Mouse (Mus musculus): Measurements from ENCODE around the gene Tram1l1. TPM values are rescaled to one million over a fixed set of nuclear protein-coding genes. Genes with fewer than 3 reads are reported as not detected.
"Not testable (repeated sequence)": the region's sequence is repeated elsewhere in the genome, so short reads cannot be mapped to it uniquely, and the experiment has no call there.

Gene Tram1l1
- polyA plus RNA-seq (2021), result not detected

DNA sequence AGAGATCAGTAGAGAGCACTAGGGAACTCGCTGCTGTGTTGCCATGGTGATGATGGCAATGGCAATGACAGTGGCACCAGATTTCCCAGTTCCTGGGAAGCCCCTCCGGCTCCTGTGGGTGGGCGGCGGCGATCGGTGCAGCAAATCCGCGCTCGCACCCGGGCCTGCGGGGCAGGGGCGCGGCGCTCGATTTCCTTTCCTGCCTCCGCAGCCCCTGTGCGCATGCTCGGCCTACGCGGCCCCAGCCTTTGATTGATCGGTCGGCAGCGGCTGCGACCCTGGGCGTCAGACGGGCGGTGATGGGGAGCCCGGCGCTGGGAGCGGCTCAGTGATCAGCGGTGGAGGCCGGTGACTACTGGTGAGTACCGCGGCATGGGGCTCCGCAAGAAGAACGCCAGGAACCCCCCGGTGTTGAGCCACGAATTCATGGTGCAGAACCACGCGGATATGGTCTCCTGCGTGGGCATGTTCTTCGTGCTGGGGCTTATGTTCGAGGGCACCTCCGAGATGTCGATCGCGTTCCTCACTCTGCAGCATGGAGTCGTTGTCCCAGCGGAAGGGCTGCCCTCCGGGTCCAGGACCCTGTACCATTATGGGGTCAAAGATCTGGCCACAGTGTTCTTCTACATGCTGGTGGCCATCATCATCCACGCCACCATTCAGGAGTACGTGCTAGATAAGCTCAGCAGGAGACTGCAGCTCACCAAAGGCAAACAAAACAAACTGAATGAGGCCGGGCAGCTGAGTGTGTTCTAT is at the start of gene Tram1l1:
Tram1l1 (plus strand) TSS at position 35 of the 756 bp plus-strand sequence.
- POLR2A ChIA-PET, result no interaction called here
- ATAC-seq (no peak), DNase-seq (ENCODE audit: low read depth, low spot score) (no peak)
- in situ Hi-C loops (cut with MboI; ENCODE audit: low pct_unique_long_range_greater_than_20kb), result no loop called here
- CTCF ChIA-PET, result interaction anchor here (1.4 kb wide), 1 partner anchor 25 kb away, joined by 4 read pairs; no protein-coding TSS in a partner anchor
- no peaks in the 10 kb centered on the region for H3K27me3 ChIP-seq
- TF ChIP-seq CTCF (IDR thresholded peaks at IDR 0.05), result no peak

DNA sequence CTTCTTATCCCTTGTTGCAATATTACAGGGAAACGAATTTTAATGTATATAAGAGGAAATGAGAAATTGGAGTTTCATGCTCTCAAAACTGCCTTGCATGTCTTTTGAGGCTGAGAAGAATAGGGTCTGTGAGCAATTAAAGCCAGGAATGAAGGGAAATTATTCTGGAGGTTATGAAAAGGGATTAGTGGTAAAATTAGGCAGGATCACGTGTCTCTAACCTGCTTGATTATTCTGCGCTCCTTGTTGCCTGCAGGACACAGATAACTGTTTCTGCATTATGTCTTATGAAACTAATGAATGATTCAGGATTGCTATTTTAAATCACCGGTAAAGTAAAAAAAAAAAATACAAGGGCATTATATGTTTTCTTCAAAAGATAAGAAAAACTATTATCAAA is 49.4 kb upstream of the Tram1l1 start:
- ATAC-seq (no peak), DNase-seq (ENCODE audit: low read depth, low spot score) (no peak)
- H3K27me3 ChIP-seq, result peaks cover 5% of the 10 kb centered on the region
- ChIA-PET CTCF (interaction anchor here (2.2 to 2.8 kb wide), 2 partner anchors 580 to 755 kb away, joined by 7 to 19 read pairs; partner anchors contain the start of gene Ndst3), POLR2A (no interaction called here)
- no peak for TF ChIP-seq CTCF (IDR thresholded peaks at IDR 0.05)
- in situ Hi-C loops (cut with MboI; ENCODE audit: low pct_unique_long_range_greater_than_20kb), result loop anchor here (5.0 to 25.0 kb wide), 3 partner anchors 314 to 884 kb away; partner anchors contain the start of genes 1700003H04Rik, Mettl14 and Ndst3

DNA sequence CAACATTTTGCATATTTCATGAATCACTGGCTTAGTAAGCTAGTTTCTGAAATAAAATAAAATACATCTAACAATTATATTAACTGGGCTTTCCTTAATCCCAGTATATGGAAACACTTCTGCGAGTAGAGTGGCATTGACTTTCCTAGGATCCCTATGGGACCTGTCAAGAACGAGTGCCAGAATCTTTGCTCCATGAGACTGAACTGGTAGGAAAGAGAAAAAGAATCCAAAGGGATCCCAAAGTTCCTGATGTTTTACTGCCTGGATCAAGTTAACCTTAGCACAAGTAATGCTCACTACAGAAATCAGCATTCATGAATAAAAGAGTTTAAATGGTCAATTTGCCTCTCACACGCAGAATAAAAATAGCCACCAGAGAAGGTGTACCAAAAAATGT is 49.0 kb upstream of the Tram1l1 start:
- DNase-seq (ENCODE audit: low read depth, low spot score), result no peak
- ChIA-PET CTCF (interaction anchor here (1.4 to 2.8 kb wide), 3 partner anchors 11 to 755 kb away, joined by 3 to 19 read pairs (median 7); partner anchors contain the start of gene Ndst3), POLR2A (no interaction called here)
- H3K27me3 ChIP-seq, result peaks cover 5% of the 10 kb centered on the region
- ATAC-seq, result no peak
- TF ChIP-seq CTCF (IDR thresholded peaks at IDR 0.05), result no peak
- in situ Hi-C loops (cut with MboI; ENCODE audit: low pct_unique_long_range_greater_than_20kb), result loop anchor here (5.0 to 25.0 kb wide), 3 partner anchors 313 to 884 kb away; partner anchors contain the start of genes 1700003H04Rik, Mettl14 and Ndst3

DNA sequence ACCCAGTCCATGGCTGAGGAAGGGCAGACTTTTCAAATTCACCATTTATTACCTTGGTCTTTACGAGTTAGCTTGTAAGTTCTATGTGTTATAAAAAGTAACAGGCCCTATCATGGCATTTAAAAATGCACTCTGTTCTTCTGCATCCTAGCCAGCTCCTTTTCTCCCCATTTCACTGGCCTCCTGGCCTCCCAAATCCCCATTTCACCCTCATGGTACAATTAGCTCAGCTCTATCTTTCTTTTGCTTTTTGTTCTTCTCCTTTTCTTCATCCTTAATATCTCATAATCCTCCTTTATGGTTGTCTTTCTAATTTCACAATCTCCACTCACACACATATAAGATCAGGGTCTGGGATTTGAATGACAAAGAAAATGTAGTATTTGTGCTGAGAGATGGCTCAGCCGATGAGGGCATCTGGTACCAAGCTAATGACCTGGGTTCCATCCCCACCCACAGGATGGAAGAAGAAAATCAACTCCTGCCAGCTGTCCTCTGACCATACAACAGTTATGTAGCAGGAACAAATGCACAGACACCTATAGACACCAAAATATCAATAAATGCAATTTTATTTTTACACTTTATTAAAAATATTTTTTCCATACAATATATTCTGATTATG is 48.1 kb upstream of the Tram1l1 start:
- ChIA-PET CTCF (interaction anchor here (0.9 to 2.8 kb wide), 4 partner anchors 12 to 756 kb away, joined by 3 to 19 read pairs (median 5); partner anchors contain the start of gene Ndst3), POLR2A (no interaction called here)
- in situ Hi-C loops (cut with MboI; ENCODE audit: low pct_unique_long_range_greater_than_20kb), result loop anchor here (5.0 to 25.0 kb wide), 3 partner anchors 312 to 885 kb away; partner anchors contain the start of genes 1700003H04Rik, Mettl14 and Ndst3
- peaks cover 4% of the 10 kb centered on the region for H3K27me3 ChIP-seq
- peak; percentile 45 for TF ChIP-seq CTCF (IDR thresholded peaks at IDR 0.05)
- ATAC-seq (no peak), DNase-seq (ENCODE audit: low read depth, low spot score) (no peak)

DNA sequence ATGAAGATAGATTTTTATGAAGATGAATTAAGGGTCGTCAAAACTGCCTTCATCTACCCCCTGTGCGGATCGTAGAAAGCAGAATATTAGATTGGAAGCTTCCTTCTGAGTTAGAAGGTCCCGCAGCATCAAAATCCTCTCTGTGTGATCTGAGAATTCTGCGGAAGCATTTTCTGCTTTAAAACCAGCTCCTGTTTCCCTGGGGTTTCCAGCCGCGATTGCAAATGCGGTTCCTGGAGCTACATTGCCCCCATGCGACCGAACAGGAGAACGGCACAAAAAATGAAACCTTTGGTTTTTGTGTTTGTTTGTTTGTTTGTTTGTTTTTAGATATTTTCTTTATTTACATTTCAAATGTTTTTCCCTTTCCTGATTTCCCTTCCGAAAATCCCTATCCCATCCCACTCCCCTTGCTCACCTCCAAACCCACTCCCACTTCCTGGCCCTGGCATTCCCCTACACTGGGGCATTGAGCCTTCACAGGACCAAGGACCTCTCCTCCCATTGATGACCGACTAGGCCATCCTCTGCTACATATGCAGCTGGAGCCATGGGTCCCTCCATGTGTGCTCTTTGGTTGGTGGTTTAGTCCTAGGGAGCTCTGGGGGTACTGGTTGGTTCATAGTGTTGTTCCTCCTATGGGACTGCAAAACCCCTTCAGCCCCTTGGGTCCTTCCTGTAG is 45.6 kb upstream of the Tram1l1 start:
- peak; percentile 63 for ATAC-seq
- CTCF ChIA-PET, result interaction anchor here (0.7 to 2.4 kb wide), 11 partner anchors 17 to 776 kb away, joined by 3 to 35 read pairs (median 4); no protein-coding TSS in a partner anchor
- H3K27me3 ChIP-seq; DNase-seq (ENCODE audit: low read depth, low spot score); POLR2A ChIA-PET: not testable (repeated sequence)
- peak; percentile 97 for TF ChIP-seq CTCF (IDR thresholded peaks at IDR 0.05)
- in situ Hi-C loops (cut with MboI; ENCODE audit: low pct_unique_long_range_greater_than_20kb), result loop anchor here (5.0 to 25.0 kb wide), 4 partner anchors 310 to 888 kb away; partner anchors contain the start of genes 1700003H04Rik, Mettl14 and Ndst3

DNA sequence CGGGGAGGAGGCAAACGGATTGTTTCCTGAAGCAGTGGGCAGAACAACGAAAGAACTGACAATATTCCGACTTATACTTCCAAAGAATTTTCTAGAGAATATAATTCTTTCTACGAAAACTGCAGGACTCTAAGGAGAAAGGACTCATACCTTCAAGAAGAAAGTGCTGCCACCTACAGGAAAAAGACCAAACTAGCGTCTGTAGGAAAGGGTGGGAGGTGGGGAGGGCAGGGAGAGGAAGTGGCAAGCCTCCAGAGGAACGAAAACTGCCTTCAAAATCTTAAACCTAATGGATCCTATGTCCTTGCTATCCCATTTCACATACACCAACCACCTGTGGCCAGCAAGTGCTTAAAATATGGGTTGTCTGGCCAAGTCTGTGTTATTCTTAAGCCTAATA is 31.7 kb upstream of the Tram1l1 start:
- CTCF ChIA-PET; DNase-seq (ENCODE audit: low read depth, low spot score); ATAC-seq; in situ Hi-C loops (cut with MboI; ENCODE audit: low pct_unique_long_range_greater_than_20kb); POLR2A ChIA-PET; H3K27me3 ChIP-seq: not testable (repeated sequence)

DNA sequence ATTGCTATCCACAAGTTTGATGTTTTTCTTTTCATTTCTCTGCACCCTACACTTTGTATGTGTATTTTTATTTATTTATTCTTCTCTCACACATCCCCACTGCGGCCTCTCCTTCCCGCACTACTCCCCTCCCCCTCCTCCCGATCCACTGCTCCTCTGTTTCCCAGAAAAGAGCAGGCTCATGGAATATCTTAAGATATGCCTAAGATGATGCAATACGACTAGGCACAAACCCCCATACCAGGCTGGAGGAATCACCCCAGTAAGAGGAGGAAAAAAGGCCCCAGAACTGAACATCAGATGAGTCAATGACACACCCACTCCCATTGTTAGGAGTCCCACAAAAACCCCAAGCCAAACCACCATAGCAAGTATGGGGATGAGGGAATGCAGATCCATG is 1.4 kb upstream of the Tram1l1 start:
- H3K27me3 ChIP-seq, result peaks cover 4% of the 10 kb centered on the region
- ATAC-seq (no peak), DNase-seq (ENCODE audit: low read depth, low spot score) (no peak)
- TF ChIP-seq CTCF (IDR thresholded peaks at IDR 0.05), result no peak
- ChIA-PET POLR2A (no interaction called here), CTCF (interaction anchor here (0.8 to 1.7 kb wide), 2 partner anchors 12 to 22 kb away, joined by 3 to 4 read pairs; no protein-coding TSS in a partner anchor)
- in situ Hi-C loops (cut with MboI; ENCODE audit: low pct_unique_long_range_greater_than_20kb), result no loop called here

DNA sequence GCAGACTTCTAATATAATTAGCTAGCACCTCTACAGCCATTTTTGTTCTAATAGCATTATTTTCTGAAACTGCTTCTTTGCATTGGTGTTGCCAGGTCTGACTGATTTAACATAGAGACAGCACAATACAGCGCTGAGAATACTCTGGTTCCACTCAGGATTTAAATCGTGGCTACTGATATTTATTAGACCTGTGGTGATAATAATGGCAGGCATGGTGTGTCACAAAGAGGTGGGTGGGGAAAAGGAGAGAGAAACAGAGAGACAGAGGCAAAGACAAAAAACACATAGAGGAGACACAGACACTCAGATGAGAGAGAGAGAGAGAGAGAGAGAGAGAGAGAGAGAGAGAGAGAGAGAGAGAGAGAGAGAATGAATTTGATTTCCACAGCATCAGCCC is 257 bp upstream of the Tram1l1 start:
- ChIA-PET CTCF (no interaction called here), POLR2A (no interaction called here)
- in situ Hi-C loops (cut with MboI; ENCODE audit: low pct_unique_long_range_greater_than_20kb), result no loop called here
- peaks cover 4% of the 10 kb centered on the region for H3K27me3 ChIP-seq
- DNase-seq (ENCODE audit: low read depth, low spot score) (no peak), ATAC-seq (no peak)
- no peak for TF ChIP-seq CTCF (IDR thresholded peaks at IDR 0.05)

DNA sequence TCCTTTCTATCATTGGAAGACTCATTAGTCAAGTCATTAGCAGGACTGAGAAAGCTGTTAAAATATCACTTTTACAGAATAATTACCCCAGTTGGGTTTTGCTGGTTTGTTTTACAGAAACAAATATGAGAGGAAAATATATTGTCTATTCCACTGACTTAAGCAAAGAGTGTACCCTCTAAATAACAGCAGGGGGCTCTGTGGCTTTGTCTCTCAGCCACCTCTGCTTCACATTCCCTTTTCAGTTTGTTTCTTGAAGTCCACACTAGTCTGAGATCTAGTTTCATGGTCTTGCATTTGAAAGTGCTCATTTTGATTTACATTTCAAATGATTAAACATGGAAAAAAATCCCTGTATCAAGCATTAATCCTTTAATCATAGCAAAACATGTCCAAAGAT is 25.8 kb downstream of the Tram1l1 start:
- ATAC-seq, result no peak
- ChIA-PET CTCF (interaction anchor here (1.0 to 1.4 kb wide), 2 partner anchors 11 to 42 kb away, joined by 3 to 5 read pairs; no protein-coding TSS in a partner anchor), POLR2A (no interaction called here)
- H3K27me3 ChIP-seq, result peaks cover 3% of the 10 kb centered on the region
- DNase-seq (ENCODE audit: low read depth, low spot score), result no peak
- in situ Hi-C loops (cut with MboI; ENCODE audit: low pct_unique_long_range_greater_than_20kb), result no loop called here
- TF ChIP-seq CTCF (IDR thresholded peaks at IDR 0.05), result peak; percentile 28

DNA sequence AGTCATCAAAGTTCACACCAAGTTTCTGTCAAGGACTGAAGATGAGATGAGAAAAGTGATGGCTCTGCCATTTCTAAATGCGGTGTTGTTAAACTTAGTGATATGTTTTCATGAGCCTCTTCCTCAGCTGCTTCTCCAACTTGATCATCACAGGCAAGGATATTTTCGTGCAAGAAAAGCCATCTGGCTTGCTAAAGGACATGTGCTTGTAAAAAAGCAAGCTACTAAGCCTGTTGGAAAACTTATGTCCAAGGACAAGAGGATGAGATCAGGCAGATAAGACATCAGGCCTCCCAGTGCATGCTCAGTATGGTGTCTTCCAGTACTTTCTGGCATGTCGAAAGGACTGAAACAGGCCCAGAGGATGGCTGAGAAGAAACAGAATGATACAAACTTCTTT is 36.9 kb downstream of the Tram1l1 start:
- in situ Hi-C loops (cut with MboI; ENCODE audit: low pct_unique_long_range_greater_than_20kb), result no loop called here
- ChIA-PET POLR2A (no interaction called here), CTCF (interaction anchor here (1.3 kb wide), 1 partner anchor 11 kb away, joined by 5 read pairs; no protein-coding TSS in a partner anchor)
- DNase-seq (ENCODE audit: low read depth, low spot score) (no peak), ATAC-seq (no peak)
- TF ChIP-seq CTCF (IDR thresholded peaks at IDR 0.05), result no peak
- no peaks in the 10 kb centered on the region for H3K27me3 ChIP-seq
